Mouse (Mus musculus): ENCODE measurements at regions not wholly inside any gene's neighbourhood (a gene's known extent, or its start where the extent isn't known, plus 50 kb on each side); places are given as distances from the start of the nearest gene placed in this dataset.

DNA sequence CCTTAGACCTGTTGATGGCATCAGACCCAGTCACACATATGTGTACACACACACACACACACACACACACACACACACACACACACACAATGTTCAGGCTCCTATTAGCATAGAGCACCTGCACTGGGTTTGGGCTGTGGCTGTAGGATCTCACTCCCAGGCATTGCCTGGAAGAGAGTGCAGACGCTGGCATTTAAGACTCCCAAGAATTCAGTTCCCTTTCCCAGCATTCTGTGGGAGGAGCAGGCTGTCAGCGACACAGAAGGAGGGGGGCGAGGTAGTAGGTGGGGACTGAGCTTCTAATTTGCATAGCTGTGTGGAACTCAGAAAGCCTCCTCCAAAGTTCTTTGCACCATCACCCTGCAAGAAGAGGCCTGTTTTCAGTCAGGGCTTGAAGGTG is 374.2 kb upstream of the Fam49b start:
- TF ChIP-seq CTCF (IDR thresholded peaks at IDR 0.05; ENCODE audit: low read depth) = no peak
- 17% methylated on average over 3 of the region's 3 CpGs for WGBS
- H3K27me3 ChIP-seq (replicated peaks; ENCODE audit: control insufficient read depth, insufficient read depth, low read length) = no peaks in the 10 kb centered on the region
- no peaks in the 10 kb centered on the region for H3K36me3 ChIP-seq (ENCODE audit: control insufficient read depth, insufficient read depth)
- H3K27ac ChIP-seq (ENCODE audit: low read depth, low read length) = no peak overlapping the region
- no peak overlapping the region for H3K4me2 ChIP-seq (replicated peaks; ENCODE audit: low read depth)
- no peaks in the 10 kb centered on the region for H3K4me1 ChIP-seq (replicated peaks; ENCODE audit: control insufficient read depth, insufficient read depth, low read length)
- H3K9me3 ChIP-seq (ENCODE audit: control insufficient read depth) = no peaks in the 10 kb centered on the region
- H3K4me3 ChIP-seq (ENCODE audit: low read depth, low read length) = no peak overlapping the region
- ATAC-seq = no peak
- H3K9ac ChIP-seq (ENCODE audit: low read depth, low read length) = no peak overlapping the region

DNA sequence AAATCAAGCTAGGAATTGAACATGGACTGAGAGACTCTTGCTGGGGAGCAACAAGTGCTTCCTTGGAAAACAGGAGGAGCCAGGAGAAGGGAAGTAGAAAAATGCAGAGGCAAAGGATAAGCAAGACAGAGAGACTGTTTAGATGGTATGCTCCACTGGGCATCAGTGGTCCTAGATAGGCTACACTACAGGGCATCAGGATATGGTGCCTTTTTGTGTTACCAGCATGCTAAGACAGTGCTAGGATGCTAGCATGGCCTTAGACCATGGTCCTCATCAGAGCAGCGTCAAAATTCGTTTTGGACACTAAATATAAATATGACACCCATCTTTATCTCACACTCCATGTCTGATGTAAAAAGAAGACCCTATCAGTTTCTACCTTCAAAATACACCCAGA is 374.6 kb upstream of the Fam49b start:
- no peak overlapping the region for H3K27ac ChIP-seq (ENCODE audit: low read depth, low read length)
- no peak for TF ChIP-seq CTCF (IDR thresholded peaks at IDR 0.05; ENCODE audit: low read depth)

DNA sequence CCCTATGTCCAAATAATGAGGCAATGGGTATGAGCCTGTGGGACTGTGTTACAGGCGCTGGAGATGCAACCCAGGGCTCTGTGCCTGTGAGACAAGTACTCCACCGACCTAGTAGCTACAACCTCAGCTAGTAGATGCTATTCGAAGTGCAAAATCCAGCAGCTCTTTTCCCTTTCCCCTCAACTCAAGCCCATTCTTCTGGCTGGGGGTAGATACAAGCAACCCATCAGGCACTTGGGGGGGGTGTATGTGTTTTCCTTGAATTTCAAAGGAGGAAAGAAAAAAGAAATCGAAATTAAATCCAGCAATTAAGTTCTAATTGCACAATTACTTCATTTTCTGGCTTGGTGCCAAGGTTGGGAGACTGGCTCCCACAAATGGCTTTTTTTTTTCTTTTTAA is 372.4 kb upstream of the Gm21798 start:
- Histone ChIP-seq H3K4me2 (replicated peaks; ENCODE audit: low read depth) (no peak overlapping the region), H3K4me1 (replicated peaks; ENCODE audit: control insufficient read depth, insufficient read depth, low read length) (no peaks in the 10 kb centered on the region), H3K9ac (ENCODE audit: low read depth, low read length) (no peak overlapping the region), H3K27ac (ENCODE audit: low read depth, low read length) (no peak overlapping the region), H3K4me3 (ENCODE audit: low read depth, low read length) (no peak overlapping the region), H3K27me3 (replicated peaks; ENCODE audit: control insufficient read depth, insufficient read depth, low read length) (no peaks in the 10 kb centered on the region), H3K36me3 (ENCODE audit: control insufficient read depth, insufficient read depth) (no peaks in the 10 kb centered on the region), H3K9me3 (ENCODE audit: control insufficient read depth) (no peaks in the 10 kb centered on the region)
- 67% methylated on average over 4 of the region's 4 CpGs for WGBS
- no peak for ATAC-seq
- no peak for TF ChIP-seq CTCF (IDR thresholded peaks at IDR 0.05; ENCODE audit: low read depth)

More for the DNA sequence above, 374.6 kb upstream of the Fam49b start:
- Histone ChIP-seq H3K36me3 (ENCODE audit: control insufficient read depth, insufficient read depth) (no peaks in the 10 kb centered on the region), H3K4me3 (ENCODE audit: low read depth, low read length) (no peak overlapping the region), H3K4me2 (replicated peaks; ENCODE audit: low read depth) (no peak overlapping the region), H3K4me1 (replicated peaks; ENCODE audit: control insufficient read depth, insufficient read depth, low read length) (no peaks in the 10 kb centered on the region), H3K9me3 (ENCODE audit: control insufficient read depth) (no peaks in the 10 kb centered on the region), H3K9ac (ENCODE audit: low read depth, low read length) (no peak overlapping the region), H3K27me3 (replicated peaks; ENCODE audit: control insufficient read depth, insufficient read depth, low read length) (no peaks in the 10 kb centered on the region)
- WGBS = 84% methylated on average over 2 of the region's 2 CpGs
- no peak for ATAC-seq

DNA sequence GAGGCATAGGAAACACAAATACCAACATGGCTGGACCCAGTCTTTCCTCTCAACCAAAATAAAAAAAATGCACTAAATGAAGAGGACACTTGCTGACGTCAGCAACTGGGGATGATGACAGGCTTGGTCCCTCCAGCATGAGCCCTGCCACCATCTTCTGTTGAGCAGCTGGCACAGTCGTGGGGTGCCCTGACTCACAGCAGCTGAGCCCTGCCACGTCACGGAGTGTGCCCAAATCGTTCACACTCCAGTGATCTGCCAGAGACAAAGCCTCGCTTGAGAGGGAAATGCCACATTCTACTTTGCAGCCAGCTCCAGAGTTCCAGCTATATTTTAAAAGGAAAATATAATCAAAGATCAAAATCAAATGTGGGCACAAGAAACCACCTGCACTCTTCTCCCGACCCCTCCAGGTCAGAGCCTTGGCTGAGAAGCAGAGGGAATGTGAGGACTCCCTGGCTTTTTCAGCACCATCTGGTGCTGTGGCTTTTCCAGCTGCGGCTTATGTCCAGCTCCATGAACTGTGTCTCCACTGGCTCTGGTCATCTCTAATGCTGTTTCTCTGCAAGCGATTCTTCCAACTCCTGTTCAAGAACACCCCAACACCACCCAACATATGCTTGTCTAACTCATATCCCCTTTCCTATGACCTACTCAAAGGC is 371.0 kb upstream of the Gm21798 start:
- Histone ChIP-seq H3K36me3 (ENCODE audit: control insufficient read depth, insufficient read depth) (no peaks in the 10 kb centered on the region), H3K4me3 (ENCODE audit: low read depth, low read length) (no peak overlapping the region), H3K9me3 (ENCODE audit: control insufficient read depth) (no peaks in the 10 kb centered on the region), H3K27ac (ENCODE audit: low read depth, low read length) (no peak overlapping the region), H3K4me2 (replicated peaks; ENCODE audit: low read depth) (no peak overlapping the region), H3K9ac (ENCODE audit: low read depth, low read length) (no peak overlapping the region), H3K27me3 (replicated peaks; ENCODE audit: control insufficient read depth, insufficient read depth, low read length) (no peaks in the 10 kb centered on the region), H3K4me1 (replicated peaks; ENCODE audit: control insufficient read depth, insufficient read depth, low read length) (no peaks in the 10 kb centered on the region)
- 87% methylated on average over 9 of the region's 9 CpGs for WGBS
- ATAC-seq = no peak
- TF ChIP-seq CTCF (IDR thresholded peaks at IDR 0.05; ENCODE audit: low read depth) = no peak

DNA sequence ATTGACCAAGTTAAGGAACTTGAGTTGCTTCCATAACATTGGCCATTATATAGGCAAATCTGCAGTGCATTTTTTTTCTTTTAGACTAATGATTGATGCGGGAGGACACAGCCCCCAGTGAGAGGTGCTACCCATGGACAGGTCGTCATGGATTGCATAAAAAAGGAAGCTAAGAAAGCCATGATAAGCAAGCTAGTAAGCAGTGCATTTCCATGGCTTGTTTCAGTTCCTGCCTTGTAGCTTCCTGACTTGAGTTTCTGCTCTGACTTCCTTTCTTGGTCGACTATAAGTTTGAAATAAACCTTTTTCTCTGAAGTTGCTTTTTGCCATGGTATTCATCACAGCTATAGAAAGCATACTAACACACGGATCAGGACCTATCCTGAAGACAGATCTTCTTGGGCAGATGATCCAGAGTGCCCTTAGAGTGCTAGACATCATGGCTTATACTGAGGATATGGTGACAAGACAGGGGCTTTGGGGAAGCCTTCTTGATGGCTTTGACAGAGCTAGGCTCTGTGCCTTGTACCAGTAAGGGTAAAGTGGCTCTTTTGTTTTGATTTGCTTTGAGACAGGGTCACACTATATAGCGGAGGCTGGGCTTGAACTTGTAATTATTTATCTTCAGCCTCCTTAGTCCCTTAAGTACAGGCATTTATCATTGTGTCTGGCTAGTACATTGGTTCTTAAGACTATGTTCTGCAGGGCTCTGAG is 370.1 kb upstream of the Gm21798 start:
- H3K36me3 ChIP-seq (ENCODE audit: control insufficient read depth, insufficient read depth) = no peaks in the 10 kb centered on the region
- H3K27me3 ChIP-seq (replicated peaks; ENCODE audit: control insufficient read depth, insufficient read depth, low read length) = no peaks in the 10 kb centered on the region
- no peak for TF ChIP-seq CTCF (IDR thresholded peaks at IDR 0.05; ENCODE audit: low read depth)
- no peak overlapping the region for H3K4me3 ChIP-seq (ENCODE audit: low read depth, low read length)
- no peak overlapping the region for H3K4me2 ChIP-seq (replicated peaks; ENCODE audit: low read depth)
- no peaks in the 10 kb centered on the region for H3K4me1 ChIP-seq (replicated peaks; ENCODE audit: control insufficient read depth, insufficient read depth, low read length)
- WGBS = 55% methylated on average over 5 of the region's 5 CpGs
- no peak overlapping the region for H3K27ac ChIP-seq (ENCODE audit: low read depth, low read length)
- no peaks in the 10 kb centered on the region for H3K9me3 ChIP-seq (ENCODE audit: control insufficient read depth)
- H3K9ac ChIP-seq (ENCODE audit: low read depth, low read length) = no peak overlapping the region
- no peak for ATAC-seq

DNA sequence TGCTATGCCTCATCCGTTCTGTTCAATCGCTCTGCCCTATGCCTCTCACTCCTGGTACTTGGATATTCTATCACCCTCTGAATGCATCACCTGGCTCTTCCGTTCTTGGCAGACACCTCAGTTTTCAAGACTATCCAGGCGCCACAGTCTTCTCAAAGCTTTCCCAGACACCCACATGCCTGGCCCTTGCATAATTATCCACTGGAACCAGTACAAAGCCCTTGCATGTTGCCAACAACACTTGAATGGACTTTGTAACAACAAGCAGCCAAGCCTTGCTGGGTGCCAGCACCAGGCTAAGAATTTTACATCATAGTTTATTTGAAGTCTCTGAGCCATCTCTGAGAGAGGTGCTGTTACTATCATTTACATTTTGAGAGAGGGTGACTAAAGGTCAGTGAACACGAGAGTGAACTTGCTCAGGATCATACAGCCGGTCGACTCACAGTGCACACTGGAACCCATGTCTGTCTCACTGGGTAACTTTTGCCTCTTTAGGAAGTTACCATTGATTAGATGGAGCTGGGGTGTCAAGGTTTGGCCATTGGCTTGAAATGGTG is 368.8 kb upstream of the Gm21798 start:
- H3K27ac ChIP-seq (ENCODE audit: low read depth, low read length) = no peak overlapping the region
- H3K27me3 ChIP-seq (replicated peaks; ENCODE audit: control insufficient read depth, insufficient read depth, low read length) = no peaks in the 10 kb centered on the region
- H3K4me3 ChIP-seq (ENCODE audit: low read depth, low read length) = no peak overlapping the region
- WGBS = 84% methylated on average over 7 of the region's 7 CpGs
- no peaks in the 10 kb centered on the region for H3K9me3 ChIP-seq (ENCODE audit: control insufficient read depth)
- TF ChIP-seq CTCF (IDR thresholded peaks at IDR 0.05; ENCODE audit: low read depth) = no peak
- H3K4me1 ChIP-seq (replicated peaks; ENCODE audit: control insufficient read depth, insufficient read depth, low read length) = no peaks in the 10 kb centered on the region
- no peaks in the 10 kb centered on the region for H3K36me3 ChIP-seq (ENCODE audit: control insufficient read depth, insufficient read depth)
- no peak for ATAC-seq
- no peak overlapping the region for H3K4me2 ChIP-seq (replicated peaks; ENCODE audit: low read depth)
- H3K9ac ChIP-seq (ENCODE audit: low read depth, low read length) = no peak overlapping the region

Data from intestine, postnatal 0 days (tissue).